Mouse (Mus musculus) midbrain, embryonic 15.5 days (tissue): ENCODE results near the gene Dusp15. TPM values are rescaled to one million over a fixed set of nuclear protein-coding genes. Genes with fewer than 3 reads are reported as not detected.

ENCODE experiments used
- ATAC-seq: fragments of 200-750 bp; cut with Nextera tagmentation; replicated peaks from 2 replicates; pipeline ENCODE4 v1.8.0; 2017; ENCODE audit warnings: moderate TSS enrichment
- H3K27ac ChIP-seq: fragments of 300-500 bp; sonication (generic); 2 replicates; pipeline ENCODE4 v1.5.1; 2015; ENCODE audit warnings: mild to moderate bottlenecking, inconsistent platforms
- H3K27me3 ChIP-seq: fragments of 300-500 bp; sonication (generic); replicated peaks from 2 replicates; pipeline ENCODE4 v1.6.1; 2015; ENCODE audit warnings: inconsistent platforms
- H3K36me3 ChIP-seq: fragments of 300-500 bp; sonication (generic); replicated peaks from 2 replicates; pipeline ENCODE4 v1.6.1; 2015; ENCODE audit warnings: inconsistent platforms
- H3K4me1 ChIP-seq: fragments of 300-500 bp; sonication (generic); 2 replicates; pipeline ENCODE4 v1.6.1; 2015; ENCODE audit warnings: inconsistent platforms
- H3K4me2 ChIP-seq: fragments of 300-500 bp; sonication (generic); 2 replicates; pipeline ENCODE4 v1.6.1; 2015; ENCODE audit warnings: inconsistent platforms, mild to moderate bottlenecking, moderate library complexity
- H3K4me3 ChIP-seq: fragments of 300-500 bp; sonication (generic); 2 replicates; pipeline ENCODE4 v1.5.1; 2015; ENCODE audit warnings: mild to moderate bottlenecking, inconsistent platforms
- H3K9ac ChIP-seq: fragments of 300-500 bp; sonication (generic); 2 replicates; pipeline ENCODE4 v1.6.1; 2015; ENCODE audit warnings: mild to moderate bottlenecking, inconsistent platforms
- H3K9me3 ChIP-seq: fragments of 300-500 bp; sonication (generic); 2 replicates; pipeline ENCODE4 v1.6.1; 2016; ENCODE audit warnings: inconsistent platforms
- WGBS: fragments of 180-500 bp; shearing (Covaris S2); methylation state at CpG from one replicate; pipeline ENCODE4 v1.1.7; 2015; ENCODE audit warnings: mixed read lengths; 5-methylcytosine and 5-hydroxymethylcytosine counted together
- polyA plus RNA-seq: library from polyadenylated mRNA; unstranded; fragments of >200 nt; fragmentation: Nextera tagmentation; extraction: Ambion mirVana; gene quantifications from 2 replicates; pipeline ENCODE4 v1.2.1, GENCODE M21; 2015

Dusp15 gene
- polyA plus RNA-seq, 1 experiment from 2014 or later: 14.0 TPM

DNA sequence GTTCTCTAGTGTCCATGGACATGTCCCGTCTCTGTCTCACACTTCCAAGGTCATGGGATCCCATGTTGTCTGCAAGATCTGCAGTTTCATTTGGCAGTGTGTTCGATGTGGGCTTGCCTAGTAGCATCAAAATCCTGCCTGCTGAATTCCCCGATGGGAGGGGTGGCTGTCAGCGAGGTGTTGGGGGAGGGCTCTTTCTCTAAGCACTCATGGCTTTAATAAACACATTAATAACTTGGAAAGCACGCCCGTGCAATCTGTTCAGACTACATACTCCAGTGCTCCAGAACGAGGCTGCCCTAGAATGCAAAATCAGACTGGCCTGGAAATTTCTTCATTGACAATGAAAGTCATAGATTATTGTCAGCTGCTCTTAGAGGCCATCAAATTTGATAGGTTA lies 4.4 kb downstream of the Dusp15 start:
- no peak overlapping the region for H3K9ac ChIP-seq
- H3K4me2 ChIP-seq: no peak overlapping the region
- no peaks in the 10 kb centered on the region for H3K9me3 ChIP-seq
- no peak overlapping the region for H3K27ac ChIP-seq
- no peak for ATAC-seq
- WGBS: 58% methylated on average over 7 of the region's 7 CpGs
- no peak overlapping the region for H3K4me3 ChIP-seq
- peaks cover 39% of the 10 kb centered on the region for H3K27me3 ChIP-seq
- H3K4me1 ChIP-seq: peaks cover 26% of the 10 kb centered on the region
- H3K36me3 ChIP-seq: no peaks in the 10 kb centered on the region

DNA sequence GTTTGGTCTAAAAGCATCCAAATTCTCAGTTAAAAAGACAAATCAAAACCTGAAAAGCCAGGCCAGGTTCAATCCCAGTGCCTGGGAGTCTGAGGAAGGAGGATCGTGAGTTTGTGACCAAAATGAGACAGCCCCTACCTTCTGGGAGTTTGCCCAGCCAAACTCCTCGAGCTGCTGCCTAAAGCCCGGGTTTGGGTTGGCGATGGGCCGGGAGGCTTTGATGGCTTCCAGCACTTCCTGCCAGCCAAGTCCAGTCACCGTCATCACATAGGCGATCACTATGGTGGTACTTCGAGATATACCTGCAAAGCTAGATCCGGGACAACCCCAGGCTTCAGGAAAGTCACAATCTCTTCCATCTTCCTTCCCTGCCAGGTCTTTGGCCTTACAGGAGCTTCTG lies 7.5 kb downstream of the Dusp15 start:
- WGBS: 59% methylated on average over 9 of the region's 9 CpGs
- Histone ChIP-seq H3K4me1 (peaks cover 14% of the 10 kb centered on the region), H3K36me3 (no peaks in the 10 kb centered on the region), H3K9ac (no peak overlapping the region), H3K27ac (no peak overlapping the region), H3K9me3 (no peaks in the 10 kb centered on the region), H3K4me2 (no peak overlapping the region), H3K4me3 (no peak overlapping the region), H3K27me3 (peaks cover 52% of the 10 kb centered on the region)
- no peak for ATAC-seq

DNA sequence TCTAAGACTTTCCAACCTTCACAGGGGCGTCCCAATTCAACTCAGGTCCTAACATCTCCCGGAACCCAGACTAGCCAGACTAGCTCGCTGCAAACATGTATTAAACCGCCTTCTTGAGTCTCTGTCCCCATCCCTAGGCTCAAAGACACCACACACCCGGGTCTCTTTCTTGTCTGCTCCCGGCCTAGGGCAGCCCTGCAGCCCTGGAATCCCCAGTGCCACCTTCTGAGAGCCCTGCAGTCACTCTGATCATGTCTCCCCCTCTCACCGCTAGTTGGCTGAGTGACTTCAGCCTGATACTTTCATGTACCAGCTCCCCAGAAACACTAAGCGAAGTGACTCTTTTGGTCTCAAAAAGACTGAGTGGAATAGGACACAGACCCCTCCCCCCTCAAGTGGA lies 7.9 kb downstream of the Dusp15 start:
- WGBS: 4% methylated on average over 8 of the region's 8 CpGs
- peaks cover 52% of the 10 kb centered on the region for H3K27me3 ChIP-seq
- no peak overlapping the region for H3K27ac ChIP-seq
- ATAC-seq: peak; percentile 37; the same call in 1 of the 2 replicates
- H3K4me1 ChIP-seq: peaks cover 14% of the 10 kb centered on the region
- H3K9me3 ChIP-seq: no peaks in the 10 kb centered on the region
- H3K9ac ChIP-seq: 0 out of 2 replicates have a peak overlapping the region, but pooled peaks have one; percentile 43
- no peaks in the 10 kb centered on the region for H3K36me3 ChIP-seq
- peak overlapping the region; percentile 47 for H3K4me3 ChIP-seq
- peak overlapping the region; percentile 97 for H3K4me2 ChIP-seq

DNA sequence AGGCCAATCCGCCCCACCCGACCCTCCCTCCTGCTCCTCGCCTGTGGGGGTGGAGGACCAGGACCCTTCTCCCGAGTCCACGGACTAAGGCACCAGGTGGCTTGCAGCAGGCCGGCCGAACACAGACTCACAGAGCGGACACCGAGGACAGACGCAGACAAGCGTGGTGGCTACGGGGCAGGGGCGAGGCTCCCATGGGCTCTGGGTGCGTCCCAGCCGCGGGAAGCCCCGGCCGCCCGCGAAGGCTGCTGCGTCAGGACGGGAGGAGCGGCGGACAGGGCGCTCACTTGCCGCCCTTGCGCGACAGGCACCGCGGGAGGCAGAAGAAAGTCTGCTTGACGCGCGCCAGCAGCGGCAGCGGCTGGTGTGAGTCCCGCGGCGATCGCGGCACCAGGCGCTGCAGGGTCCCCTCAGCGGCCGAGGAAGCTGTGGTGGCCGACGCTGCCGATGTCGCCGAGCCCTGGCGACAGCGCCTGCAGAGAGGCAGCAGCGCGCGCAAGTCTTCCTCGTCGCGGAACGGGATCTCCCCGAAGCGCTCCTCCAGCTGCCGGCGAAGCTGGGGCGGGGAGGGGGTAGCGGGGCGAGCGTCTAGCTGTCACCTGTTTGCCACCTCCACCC lies 8.5 kb downstream of the Dusp15 start:
- Histone ChIP-seq H3K27ac (no peak overlapping the region), H3K4me1 (peaks cover 14% of the 10 kb centered on the region), H3K27me3 (peaks cover 52% of the 10 kb centered on the region), H3K36me3 (no peaks in the 10 kb centered on the region), H3K4me2 (peak overlapping the region; percentile 97), H3K9ac (peak overlapping the region; percentile 43), H3K4me3 (peak overlapping the region; percentile 47), H3K9me3 (no peaks in the 10 kb centered on the region)
- 1% methylated on average over 64 of the region's 65 CpGs for WGBS
- peak; percentile 32; the same call in 1 of the 2 replicates for ATAC-seq

DNA sequence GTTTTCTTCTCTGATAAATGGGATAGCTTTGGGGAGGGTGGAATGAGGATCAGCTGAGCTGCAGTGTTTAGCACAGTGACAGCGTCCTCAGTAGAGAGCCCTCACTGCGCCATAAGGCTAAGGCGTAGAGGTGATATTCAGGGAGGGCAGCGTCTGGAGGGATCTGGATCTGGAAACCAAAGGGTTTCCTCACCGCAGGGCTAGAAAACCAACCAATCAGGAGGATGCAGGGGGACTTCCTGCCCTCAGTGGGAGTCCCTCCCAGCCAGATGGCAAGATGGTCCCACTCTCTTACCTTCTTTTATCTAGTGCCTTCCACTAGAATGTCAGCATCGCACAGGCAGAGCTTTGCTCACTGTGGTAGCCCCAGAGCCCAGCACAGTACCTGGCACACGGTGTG lies 9.7 kb downstream of the Dusp15 start:
- Histone ChIP-seq H3K9me3 (no peaks in the 10 kb centered on the region), H3K4me1 (peaks cover 14% of the 10 kb centered on the region), H3K4me3 (no peak overlapping the region), H3K27me3 (peaks cover 52% of the 10 kb centered on the region), H3K4me2 (no peak overlapping the region), H3K36me3 (no peaks in the 10 kb centered on the region), H3K9ac (no peak overlapping the region), H3K27ac (no peak overlapping the region)
- 33% methylated on average over 7 of the region's 7 CpGs for WGBS
- ATAC-seq: 0 out of 2 replicates have a peak, but pooled peaks have one; percentile 8

DNA sequence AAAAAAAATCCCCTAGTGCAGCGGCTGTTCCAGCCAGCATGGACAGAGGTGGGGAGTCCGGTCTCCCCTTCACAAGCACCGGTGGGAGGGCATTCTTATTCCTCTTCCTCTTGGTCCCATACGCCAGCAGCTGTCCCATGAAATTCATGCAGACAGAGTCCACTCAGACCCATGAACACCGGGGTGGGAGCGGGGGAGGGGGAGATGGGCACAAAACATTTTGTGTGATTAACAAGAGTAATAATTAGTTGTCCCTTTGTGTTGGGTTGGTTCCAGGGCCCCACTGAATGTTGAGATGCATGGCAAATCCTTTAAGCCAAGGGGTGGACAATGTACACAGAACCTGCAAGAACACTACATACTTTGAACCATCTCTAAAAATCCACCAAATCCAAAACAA lies 10.4 kb downstream of the Dusp15 start:
- Histone ChIP-seq H3K9ac (no peak overlapping the region), H3K27me3 (peaks cover 55% of the 10 kb centered on the region), H3K4me2 (no peak overlapping the region), H3K4me1 (peaks cover 14% of the 10 kb centered on the region), H3K27ac (no peak overlapping the region), H3K36me3 (no peaks in the 10 kb centered on the region), H3K4me3 (no peak overlapping the region), H3K9me3 (no peaks in the 10 kb centered on the region)
- WGBS: 75% methylated on average over 6 of the region's 6 CpGs
- no peak for ATAC-seq

DNA sequence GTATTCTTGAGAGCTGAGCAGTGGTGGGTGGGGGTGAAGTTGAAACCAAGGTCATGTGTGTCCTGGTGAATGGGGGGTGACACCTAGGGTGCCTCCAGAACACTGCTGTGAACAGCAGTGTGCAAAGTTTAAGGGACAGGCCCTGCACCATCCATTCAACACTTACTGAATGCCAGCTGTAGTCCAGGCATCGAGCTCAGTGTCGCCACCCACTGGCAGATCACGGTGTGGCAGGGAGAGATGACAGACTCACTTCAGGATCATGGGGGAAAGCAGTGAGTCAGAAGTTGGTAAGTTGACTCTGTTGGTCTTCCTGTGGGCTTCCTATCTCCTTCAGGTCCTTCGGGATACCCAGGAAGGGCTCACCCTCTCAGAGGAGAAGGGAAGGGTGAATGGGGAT lies 11.7 kb downstream of the Dusp15 start:
- Histone ChIP-seq H3K27ac (no peak overlapping the region), H3K4me1 (peaks cover 14% of the 10 kb centered on the region), H3K4me3 (no peak overlapping the region), H3K9ac (no peak overlapping the region), H3K9me3 (no peaks in the 10 kb centered on the region), H3K4me2 (no peak overlapping the region), H3K27me3 (peaks cover 43% of the 10 kb centered on the region), H3K36me3 (no peaks in the 10 kb centered on the region)
- 15% methylated on average over 4 of the region's 4 CpGs for WGBS
- ATAC-seq: no peak

DNA sequence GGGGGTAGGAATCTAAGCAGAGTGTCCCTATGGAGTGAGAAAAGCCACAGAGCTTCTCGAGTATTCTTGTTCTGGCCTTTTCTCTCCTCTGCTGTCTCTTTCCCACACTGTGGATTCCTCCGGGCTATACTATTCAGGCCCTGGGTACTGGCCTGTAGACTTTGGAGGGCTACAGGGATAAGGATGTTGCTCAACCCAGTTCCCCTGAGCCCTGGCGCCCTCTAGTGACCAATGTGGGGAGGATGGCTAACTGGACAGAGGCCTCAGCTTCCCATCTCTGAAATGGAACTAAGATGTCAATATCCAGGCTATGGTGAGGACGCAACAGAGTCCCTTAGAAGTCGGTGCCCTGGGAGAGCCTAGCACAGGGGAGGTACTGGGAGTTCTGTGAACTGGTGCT lies 17.9 kb downstream of the Dusp15 start:
- ATAC-seq: no peak
- H3K27me3 ChIP-seq: 0 out of 2 replicates have a peak, but pooled peaks cover 3% of the 10 kb centered on the region
- H3K9me3 ChIP-seq: no peaks in the 10 kb centered on the region
- H3K4me2 ChIP-seq: no peak overlapping the region
- no peaks in the 10 kb centered on the region for H3K4me1 ChIP-seq
- no peak overlapping the region for H3K4me3 ChIP-seq
- WGBS: 34% methylated on average over 5 of the region's 5 CpGs
- no peaks in the 10 kb centered on the region for H3K36me3 ChIP-seq
- H3K9ac ChIP-seq: no peak overlapping the region
- H3K27ac ChIP-seq: no peak overlapping the region

DNA sequence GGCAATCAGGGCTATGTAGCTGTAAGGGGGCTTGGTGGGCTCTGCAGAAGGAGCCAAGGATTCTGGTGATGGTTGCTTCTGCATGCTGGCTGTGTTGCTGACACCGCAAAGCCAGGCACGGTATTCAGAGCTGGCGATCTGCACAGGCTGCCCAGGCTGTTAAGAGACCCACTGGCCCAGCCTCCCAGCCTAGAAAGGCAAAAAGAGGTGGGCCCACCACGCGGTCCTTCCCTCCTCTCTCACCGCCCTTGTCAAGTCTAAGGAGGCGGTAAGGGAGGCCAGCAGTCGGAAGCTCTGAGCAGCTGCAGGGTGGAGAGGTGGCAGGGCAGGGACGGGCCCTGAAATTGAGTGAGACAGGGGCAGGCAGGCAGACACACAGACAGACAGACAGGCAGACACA lies 18.4 kb downstream of the Dusp15 start, which contains the start of gene Foxs1:
Gene Foxs1 (minus strand): TSS at position 161 of the 400 bp plus-strand sequence.
- H3K27ac ChIP-seq: no peak within 1 kb of the TSS
- no peaks in the 10 kb centered on the region for H3K9me3 ChIP-seq
- 37% methylated on average over 9 of the region's 9 CpGs for WGBS
- no peak within 1 kb of the TSS for H3K4me3 ChIP-seq
- no peak within 1 kb of the TSS for H3K4me2 ChIP-seq
- H3K4me1 ChIP-seq: no peaks in the 10 kb centered on the region
- H3K36me3 ChIP-seq: no peaks in the 10 kb centered on the region
- ATAC-seq: no peak
- H3K27me3 ChIP-seq: 0 out of 2 replicates have a peak, but pooled peaks cover 3% of the 10 kb centered on the region
- H3K9ac ChIP-seq: no peak within 1 kb of the TSS

DNA sequence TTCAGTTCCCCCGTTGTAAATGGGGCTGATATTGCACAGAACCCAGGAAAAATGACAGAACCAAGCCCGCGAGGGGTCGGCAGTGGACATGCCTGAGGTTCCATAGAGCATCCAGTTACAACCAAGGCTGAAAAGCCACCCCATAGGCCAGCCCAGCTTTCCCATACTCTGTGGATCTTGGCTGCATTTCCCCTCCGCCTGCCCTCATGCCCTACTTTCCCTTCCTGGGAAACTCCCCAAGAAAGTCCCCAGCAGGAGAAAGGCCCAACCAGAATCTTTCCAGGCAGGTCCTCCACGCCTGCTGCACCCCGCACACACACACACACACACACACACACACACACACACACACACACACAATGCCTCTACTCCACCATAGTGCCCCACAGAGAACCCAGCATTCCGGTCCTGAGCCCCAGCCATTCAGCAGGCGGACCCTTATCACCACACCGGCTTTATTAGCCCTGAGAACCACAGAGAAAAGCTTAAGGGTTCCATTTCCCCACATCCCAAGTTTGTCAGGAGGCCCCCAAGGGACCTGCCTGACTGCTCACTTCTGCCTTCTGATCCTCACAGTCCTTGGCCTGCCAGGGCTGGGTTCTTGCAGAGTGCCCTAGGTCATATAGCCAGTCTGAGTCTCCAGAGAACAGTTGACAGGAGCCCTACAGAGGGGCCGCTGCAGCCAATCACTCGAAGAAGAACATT lies 19.9 kb downstream of the Dusp15 start:
- Histone ChIP-seq H3K9me3 (no peaks in the 10 kb centered on the region), H3K4me2 (no peak overlapping the region), H3K36me3 (no peaks in the 10 kb centered on the region), H3K4me3 (no peak overlapping the region), H3K27me3 (0 out of 2 replicates have a peak, but pooled peaks cover 1% of the 10 kb centered on the region), H3K27ac (no peak overlapping the region), H3K9ac (no peak overlapping the region), H3K4me1 (no peaks in the 10 kb centered on the region)
- WGBS: 77% methylated on average over 12 of the region's 12 CpGs
- ATAC-seq: no peak

DNA sequence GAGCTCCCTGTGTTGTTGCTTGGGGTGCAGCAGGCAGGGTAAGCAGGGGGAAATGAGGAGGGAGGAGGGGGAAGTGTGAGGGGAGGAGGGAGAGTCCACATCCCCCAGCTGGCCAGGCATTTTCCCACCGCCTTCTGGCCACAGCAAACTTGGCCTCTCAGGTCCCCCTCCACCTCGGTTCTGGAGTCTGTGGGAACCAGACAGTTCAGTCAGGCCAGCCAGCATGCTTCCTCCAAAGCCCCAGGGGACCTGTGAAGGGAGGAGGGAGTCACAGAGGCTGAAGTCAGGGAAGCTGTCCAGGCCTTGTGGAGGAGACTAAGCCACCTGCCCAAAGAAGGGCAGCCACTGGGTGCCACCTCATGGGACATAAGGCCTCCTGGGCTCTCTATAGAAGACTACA lies 21.2 kb downstream of the Dusp15 start:
- H3K36me3 ChIP-seq: no peaks in the 10 kb centered on the region
- H3K4me2 ChIP-seq: no peak overlapping the region
- no peak overlapping the region for H3K9ac ChIP-seq
- no peaks in the 10 kb centered on the region for H3K9me3 ChIP-seq
- ATAC-seq: no peak
- no peaks in the 10 kb centered on the region for H3K4me1 ChIP-seq
- H3K27me3 ChIP-seq: no peaks in the 10 kb centered on the region
- H3K4me3 ChIP-seq: no peak overlapping the region
- WGBS: 41% methylated on average over 2 of the region's 2 CpGs
- no peak overlapping the region for H3K27ac ChIP-seq

DNA sequence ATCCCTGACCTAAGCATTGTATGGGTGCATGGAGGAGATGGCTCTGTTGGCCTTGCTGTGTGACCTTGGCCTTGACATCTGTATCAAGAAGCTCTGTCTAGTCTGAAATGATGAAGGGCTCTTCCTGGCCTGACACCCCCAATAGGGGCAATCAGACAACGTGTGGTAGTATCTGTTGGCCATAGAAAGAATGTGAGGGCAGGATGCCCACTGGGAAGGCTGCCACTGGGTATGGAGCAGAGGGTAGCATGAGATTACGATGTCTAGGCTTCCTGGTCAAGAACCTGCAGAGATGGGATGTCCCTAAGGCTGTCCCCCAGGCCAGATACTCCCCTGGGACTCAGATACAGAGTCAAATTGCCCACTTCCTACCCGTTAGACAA lies 22.5 kb downstream of the Dusp15 start:
- Histone ChIP-seq H3K4me1 (no peaks in the 10 kb centered on the region), H3K27me3 (no peaks in the 10 kb centered on the region), H3K4me2 (no peak overlapping the region), H3K27ac (no peak overlapping the region), H3K9ac (no peak overlapping the region), H3K36me3 (no peaks in the 10 kb centered on the region), H3K4me3 (no peak overlapping the region), H3K9me3 (no peaks in the 10 kb centered on the region)
- no peak for ATAC-seq
- WGBS: 71% methylated on average over 3 of the region's 3 CpGs
